Mouse (Mus musculus) brain, embryonic 14.5 days (tissue): Measurements from ENCODE around the gene Itpr1. TPM values are rescaled to one million over a fixed set of nuclear protein-coding genes. Genes with fewer than 3 reads are reported as not detected.

ENCODE experiments used
- DNase-seq: peaks from one replicate; pipeline ENCODE4 v3.0.0-alpha.2; 2011; ENCODE audit warnings: low read depth
- CTCF ChIP-seq: fragments of 200-500 bp; IDR thresholded peaks from 2 replicates; pipeline ENCODE4 v1.5.1; 2012; ENCODE audit warnings: inconsistent platforms, mild to moderate bottlenecking, moderate library complexity, borderline replicate concordance; ENCODE audit not compliant: insufficient read depth, insufficient read length; ENCODE audit errors: extremely low read depth
- POLR2A ChIP-seq: fragments of 200-500 bp; IDR thresholded peaks from 2 replicates; pipeline ENCODE4 v1.6.1; 2012; ENCODE audit warnings: mild to moderate bottlenecking, inconsistent platforms, borderline replicate concordance; ENCODE audit not compliant: poor library complexity, insufficient read depth, insufficient read length, severe bottlenecking; ENCODE audit errors: extremely low read depth
- polyA plus RNA-seq: library from polyadenylated mRNA; depleted of rRNA; stranded (reverse); fragments of >200 nt; gene quantifications from 2 replicates; pipeline ENCODE4 v1.2.3, GENCODE M21; 2012

The Itpr1 gene
- polyA plus RNA-seq, 1 experiment: 9.9 TPM

- no peak for DNase-seq
- TF ChIP-seq CTCF (no peak), POLR2A (no peak)
Observed at GRCm38 (mm10) chr6:108380209-108380608, 167.3 kb downstream of the Itpr1 start.

DNA sequence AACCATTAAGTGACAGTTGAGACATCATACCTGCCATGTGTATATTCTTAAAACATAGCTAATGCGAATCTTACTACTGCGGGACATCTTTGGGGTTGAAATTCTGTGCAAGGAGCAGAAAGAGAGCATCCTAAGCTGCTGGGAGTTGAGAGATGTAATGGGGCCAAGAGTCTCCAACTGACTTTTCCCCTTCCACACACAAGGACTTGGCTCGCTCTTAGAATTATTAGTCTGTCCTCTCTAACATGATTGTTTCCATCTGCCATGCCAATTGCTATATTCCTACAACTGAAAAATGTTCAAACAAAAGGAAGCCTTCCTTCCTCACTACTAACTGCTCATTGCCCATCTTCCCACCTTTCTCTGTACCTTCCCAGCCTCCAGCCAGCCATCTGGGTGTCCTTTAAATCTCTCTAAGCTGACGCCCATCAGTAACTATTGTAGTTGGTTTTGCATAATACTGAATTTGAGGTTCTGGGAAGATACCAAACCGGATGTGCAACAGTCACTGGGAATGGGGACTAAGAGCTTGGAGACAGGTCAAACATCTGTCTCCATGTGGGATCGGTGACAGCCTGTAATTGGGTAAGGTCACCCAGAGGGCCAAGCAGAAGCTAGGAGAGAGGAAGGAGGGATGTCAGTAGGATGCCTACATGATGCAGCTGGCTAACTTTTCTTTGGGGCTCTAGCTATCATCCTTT is 177.9 kb downstream of the Itpr1 start:
- TF ChIP-seq CTCF (no peak), POLR2A (no peak)
- DNase-seq: no peak

- DNase-seq: no peak
Observed at GRCm38 (mm10) chr6:108393131-108393530, 180.2 kb downstream of the Itpr1 start.

DNA sequence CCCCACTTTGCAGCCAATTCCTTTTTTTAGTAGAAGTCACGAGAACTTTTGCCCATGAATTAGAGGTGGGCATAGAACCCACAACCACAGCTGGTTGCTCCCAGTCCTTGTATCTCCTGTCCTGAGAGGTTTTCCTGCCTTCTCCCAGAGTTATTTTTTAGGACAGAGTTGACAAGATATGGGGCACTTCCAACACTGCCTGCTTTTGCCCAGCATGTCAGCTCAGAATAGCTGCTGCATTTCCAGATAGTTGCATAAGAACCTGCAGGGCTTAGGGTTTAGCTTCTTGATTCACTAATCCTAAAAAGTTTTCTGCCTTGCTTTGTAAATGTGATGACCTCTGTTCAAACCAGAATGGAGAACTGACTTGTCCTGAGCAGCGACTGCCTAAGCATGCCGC is 185.1 kb downstream of the Itpr1 start:
- no peak for DNase-seq
- TF ChIP-seq POLR2A (no peak), CTCF (no peak)

More at GRCm38 (mm10) chr6:108393131-108393530, 180.2 kb downstream of the Itpr1 start:
- TF ChIP-seq CTCF: no peak
- TF ChIP-seq POLR2A: no peak

DNA sequence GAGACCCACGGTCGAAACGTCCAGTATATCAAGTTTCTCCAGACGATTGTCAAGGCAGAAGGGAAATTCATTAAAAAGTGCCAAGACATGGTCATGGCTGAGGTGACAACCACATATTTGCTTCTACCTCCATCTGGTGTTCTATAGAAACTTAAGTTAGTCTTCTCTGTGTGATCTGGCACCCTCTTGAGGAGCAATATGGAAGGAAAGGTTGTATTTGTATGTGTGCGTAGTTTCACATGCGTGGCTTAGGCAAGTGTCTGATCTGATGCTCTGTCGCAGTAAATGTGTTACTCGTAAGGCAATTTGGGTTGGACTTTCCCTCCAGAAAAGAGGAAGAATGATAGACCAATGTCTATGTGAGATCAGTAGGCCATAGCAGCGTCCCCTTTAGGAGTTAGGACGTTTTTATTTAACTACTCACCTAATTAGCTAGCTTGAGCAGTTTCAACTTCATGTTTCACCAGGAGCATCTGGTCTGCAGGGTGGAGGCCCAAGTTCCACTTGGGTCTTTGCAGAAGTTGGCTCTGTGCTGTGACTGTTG is 188.6 kb downstream of the Itpr1 start:
- peak; percentile 41 for DNase-seq
- TF ChIP-seq CTCF: no peak
- no peak for TF ChIP-seq POLR2A

DNA sequence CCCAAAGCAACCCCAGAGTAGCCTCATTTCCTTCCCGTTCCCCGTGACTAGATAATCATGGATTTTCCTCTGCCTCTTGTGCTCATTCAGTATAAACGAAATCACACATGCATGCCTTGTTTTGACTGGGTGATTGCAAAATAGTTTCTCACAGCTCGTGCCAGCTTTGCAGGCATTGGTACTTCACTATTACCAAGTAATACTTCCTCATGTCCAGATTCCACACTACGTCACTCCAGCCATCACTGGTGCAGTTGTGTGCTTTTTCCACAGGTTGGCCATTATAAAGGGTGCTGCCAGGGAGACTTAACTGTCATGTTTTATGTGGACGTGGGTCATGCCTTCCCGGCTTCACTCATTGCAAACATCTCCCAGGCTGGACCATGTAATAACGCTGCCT is 191.8 kb downstream of the Itpr1 start:
- TF ChIP-seq POLR2A (no peak), CTCF (no peak)
- DNase-seq: no peak

GRCm38 (mm10) chr6:108408053-108408452 is 195.2 kb downstream of the Itpr1 start:
- TF ChIP-seq CTCF: peak; percentile 78
- no peak for TF ChIP-seq POLR2A
- DNase-seq: peak; percentile 89

- TF ChIP-seq CTCF: no peak
- TF ChIP-seq POLR2A: no peak
- DNase-seq: no peak
Observed at GRCm38 (mm10) chr6:108408726-108409125, 195.8 kb downstream of the Itpr1 start.

DNA sequence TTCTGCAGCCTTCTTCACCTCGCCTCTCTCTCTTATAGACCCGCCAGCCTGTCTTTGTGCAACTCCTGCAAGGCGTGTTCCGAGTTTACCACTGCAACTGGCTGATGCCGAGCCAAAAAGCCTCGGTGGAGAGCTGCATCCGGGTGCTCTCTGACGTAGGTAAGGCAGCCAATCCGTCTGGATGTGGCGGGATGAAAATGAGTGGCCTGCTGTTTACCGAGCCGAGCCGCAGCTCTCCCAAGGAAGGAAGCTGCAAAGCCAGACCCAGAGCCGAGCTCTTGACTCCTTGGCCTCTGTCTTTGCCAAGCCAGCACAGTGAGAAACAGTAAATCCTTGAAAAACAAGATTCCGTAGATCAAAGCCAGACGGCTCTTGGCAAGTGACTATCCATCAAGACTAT is 197.9 kb downstream of the Itpr1 start:
- DNase-seq: no peak

GRCm38 (mm10) chr6:108411201-108411600 is 198.3 kb downstream of the Itpr1 start:
- no peak for DNase-seq
- TF ChIP-seq CTCF: no peak
- no peak for TF ChIP-seq POLR2A

More for the DNA sequence above, 197.9 kb downstream of the Itpr1 start:
- TF ChIP-seq CTCF: no peak
- no peak for TF ChIP-seq POLR2A

GRCm38 (mm10) chr6:108413006-108413405 is 200.1 kb downstream of the Itpr1 start:
- TF ChIP-seq CTCF: no peak
- no peak for TF ChIP-seq POLR2A
- no peak for DNase-seq

DNA sequence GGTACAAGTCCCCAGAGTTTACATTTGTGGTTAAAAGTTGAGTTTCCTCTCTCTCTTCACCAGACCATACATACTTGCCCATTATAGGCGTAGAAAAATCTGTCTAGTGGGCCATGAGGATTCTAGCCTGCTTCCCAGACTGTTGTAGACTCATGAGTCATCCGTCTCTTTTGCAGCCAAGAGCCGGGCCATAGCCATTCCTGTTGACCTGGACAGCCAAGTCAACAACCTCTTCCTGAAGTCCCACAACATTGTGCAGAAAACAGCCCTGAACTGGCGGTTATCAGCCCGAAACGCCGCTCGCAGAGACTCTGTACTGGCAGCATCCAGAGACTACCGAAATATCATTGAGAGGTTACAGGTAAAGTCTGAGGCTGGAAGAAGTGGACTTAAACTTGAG is 200.7 kb downstream of the Itpr1 start:
- no peak for TF ChIP-seq POLR2A
- no peak for TF ChIP-seq CTCF

More for the DNA sequence above, 200.7 kb downstream of the Itpr1 start:
- DNase-seq: no peak
